Mouse (Mus musculus): Measurements from ENCODE around the gene Tcf19.

DNA sequence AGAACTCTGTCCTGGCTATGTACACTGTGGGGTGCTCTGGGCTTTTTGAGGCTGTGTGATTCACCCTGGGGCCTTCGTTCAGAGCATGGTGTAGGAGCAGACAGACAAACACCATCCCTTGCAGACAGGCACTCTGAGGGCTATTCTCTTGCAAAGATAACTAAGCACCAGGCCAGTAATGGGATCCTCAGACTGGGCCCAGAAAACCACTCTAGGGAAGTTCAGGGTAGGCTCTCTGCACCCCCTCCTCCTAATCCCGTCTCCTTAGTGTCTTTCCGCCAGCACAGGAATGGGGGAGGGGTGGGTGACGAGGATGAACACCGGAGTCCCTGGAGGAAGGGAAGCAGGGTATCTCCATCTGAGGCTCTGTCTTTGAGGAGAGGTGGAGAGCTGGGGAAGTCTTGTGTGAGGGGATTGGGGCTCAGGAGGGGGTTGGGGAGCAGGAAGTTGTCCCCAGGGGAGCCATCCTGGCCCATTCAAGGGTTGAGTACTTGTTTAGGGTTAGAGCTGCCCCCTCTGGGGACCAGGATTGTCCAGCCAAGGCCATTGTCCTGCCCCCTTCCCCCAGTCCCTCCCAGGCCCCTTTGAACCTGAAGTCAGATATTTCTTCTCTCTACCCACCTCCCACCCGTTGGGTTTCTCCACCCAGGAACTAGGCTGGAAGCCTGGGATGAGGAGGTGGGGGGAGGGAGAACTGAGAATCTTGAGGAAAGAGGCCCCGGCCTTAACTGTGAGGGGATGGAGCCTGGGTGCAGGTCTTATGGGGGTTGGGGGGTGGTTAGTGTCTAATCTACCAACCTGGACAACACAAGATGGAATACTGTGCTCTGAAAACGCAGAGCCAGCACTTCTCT is 11.8 kb downstream of the Tcf19 start:
- TF ChIP-seq POLR2A (IDR thresholded peaks at IDR 0.05; ENCODE audit: low read depth, low read length) (no peak), CTCF (IDR thresholded peaks at IDR 0.05; ENCODE audit: extremely low read depth, insufficient read length, insufficient replicate concordance, low read depth, low read length) (no peak)

All from small intestine, adult 2 months (tissue).